Mouse (Mus musculus): ENCODE data around the gene Cib4. TPM values are rescaled to one million over a fixed set of nuclear protein-coding genes. Genes with fewer than 3 reads are reported as not detected.
A peak's percentile ranks its signal among the peaks of the same experiment; 100 is the strongest.

Gene Cib4
- total RNA-seq (2021) = 1.0 and 1.4 TPM in 2 replicates
- long read RNA-seq, experiment 1, partial matches to known transcripts = 1 of 6 reads
- long read RNA-seq, experiment 1, other reads (novel, unspliced or antisense) = 5 of 6 reads
- long read RNA-seq, experiment 2, partial matches to known transcripts = 0 of 1 reads
- long read RNA-seq, experiment 2, other reads (novel, unspliced or antisense) = 1 of 1 reads

DNA sequence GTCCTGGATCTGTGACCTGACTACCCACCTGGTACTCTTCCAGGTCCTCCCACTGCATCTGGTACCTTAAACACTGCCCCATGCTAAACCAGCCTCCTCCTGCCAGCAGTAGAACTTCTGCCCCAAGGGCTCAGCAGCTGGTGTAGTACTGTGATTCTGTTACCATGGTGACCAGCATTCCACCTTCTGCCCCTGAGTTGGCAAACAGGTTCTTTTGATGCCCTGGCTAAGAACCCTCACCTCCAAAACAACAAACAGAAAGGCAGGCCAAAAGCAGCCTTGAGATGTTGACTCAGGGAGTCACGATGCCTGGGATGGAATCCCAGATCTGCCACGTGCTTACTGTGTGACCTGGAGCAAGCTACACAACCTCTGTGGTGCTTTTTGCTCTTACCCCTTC lies at the start of gene Cib4:
Gene Cib4 (minus strand): TSS at position 139 of the 400 bp plus-strand sequence.
- peak; percentile 63 for DNase-seq

- DNase-seq = peak; percentile 50
These were observed 49.4 kb upstream of the Cib4 start for GRCm38 (mm10) chr5:30594953-30595560.

- DNase-seq = peak; percentile 81
These were observed 48.3 kb upstream of the Cib4 start for GRCm38 (mm10) chr5:30593811-30594504.

GRCm38 (mm10) chr5:30593360-30593759 lies 47.7 kb upstream of the Cib4 start:
- DNase-seq = no peak

DNA sequence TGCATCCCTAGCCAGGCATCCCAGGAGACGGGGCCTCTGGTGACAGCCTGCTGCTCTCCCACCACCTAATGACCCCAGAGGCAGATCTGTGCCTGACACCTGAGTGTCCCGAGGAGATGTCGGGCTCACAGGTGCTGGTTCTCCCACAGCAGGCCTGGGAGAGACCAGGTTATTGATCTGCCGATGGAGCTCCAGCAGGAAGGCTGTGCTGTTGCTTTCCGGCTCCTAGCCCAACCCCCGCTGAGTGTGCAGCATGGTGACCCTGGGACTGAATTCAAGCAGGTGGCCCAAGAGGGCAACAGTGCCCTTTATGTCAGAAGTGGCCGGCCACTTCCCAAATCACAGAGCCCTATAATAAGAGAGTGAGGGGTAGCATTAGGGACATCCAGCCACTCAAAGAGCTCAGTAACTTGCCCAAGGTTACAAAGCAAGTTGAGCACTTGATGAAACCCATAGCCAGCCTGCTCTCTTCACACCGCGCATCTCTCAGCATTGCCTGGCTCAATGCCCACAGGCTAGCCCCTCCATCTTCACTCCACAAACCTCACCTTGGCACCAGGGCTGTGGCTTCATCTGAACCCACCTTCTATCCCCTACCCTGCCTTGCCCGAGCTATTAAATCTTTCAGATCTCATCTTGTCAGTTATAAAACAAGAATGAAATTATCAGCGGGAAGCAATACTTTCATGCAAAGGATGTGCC lies 46.8 kb upstream of the Cib4 start:
- DNase-seq = peak; percentile 82

GRCm38 (mm10) chr5:30591786-30592185 lies 46.1 kb upstream of the Cib4 start:
- no peak for DNase-seq

DNA sequence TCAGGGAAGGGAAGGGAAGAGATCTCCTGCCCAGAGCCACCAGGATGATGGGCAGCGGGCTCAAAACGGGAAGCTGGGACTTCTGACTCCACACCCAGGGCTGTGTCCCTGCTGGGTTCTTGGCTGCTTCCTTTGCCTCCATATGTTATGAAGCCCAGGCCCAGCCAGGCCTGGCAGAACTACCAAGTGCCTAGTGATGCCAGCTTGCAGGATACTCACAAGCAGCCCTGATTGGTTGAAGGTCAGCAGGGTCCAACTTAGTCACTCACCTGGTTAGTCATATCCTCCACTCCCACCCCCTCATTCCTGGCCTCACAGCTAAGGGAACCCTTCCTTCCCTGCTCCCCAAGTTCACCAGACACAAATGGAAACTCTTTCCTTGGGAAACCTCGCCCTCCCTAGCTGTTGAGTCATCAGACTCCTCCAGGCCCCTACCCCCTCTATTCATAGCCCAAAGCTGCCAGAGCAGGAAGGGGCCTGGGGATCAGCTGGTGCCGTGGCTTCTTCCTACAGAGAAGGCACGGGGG lies 45.6 kb upstream of the Cib4 start:
- peak; percentile 71 for DNase-seq

GRCm38 (mm10) chr5:30590231-30590630 lies 44.6 kb upstream of the Cib4 start:
- peak; percentile 18 for DNase-seq

DNA sequence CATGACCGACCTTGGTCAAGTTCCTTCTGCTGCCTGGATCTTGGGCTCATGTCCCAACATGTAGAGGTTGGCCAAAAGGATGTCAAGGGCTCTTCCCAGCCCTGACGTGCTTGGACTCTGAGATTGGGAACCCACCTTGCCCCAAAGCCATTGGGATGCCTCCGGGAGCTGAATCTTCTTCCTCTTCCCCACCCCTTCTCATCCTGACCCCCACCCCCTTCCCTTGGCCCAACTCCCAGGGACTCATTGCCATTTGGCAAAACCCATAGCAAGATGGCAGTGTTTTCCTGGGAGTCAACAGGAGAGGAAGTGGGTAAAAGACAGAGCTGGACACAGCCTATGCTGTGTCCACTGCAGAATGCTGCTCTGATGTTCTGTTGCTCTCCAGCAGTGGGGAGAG lies 43.9 kb upstream of the Cib4 start:
- peak; percentile 85 for DNase-seq

DNA sequence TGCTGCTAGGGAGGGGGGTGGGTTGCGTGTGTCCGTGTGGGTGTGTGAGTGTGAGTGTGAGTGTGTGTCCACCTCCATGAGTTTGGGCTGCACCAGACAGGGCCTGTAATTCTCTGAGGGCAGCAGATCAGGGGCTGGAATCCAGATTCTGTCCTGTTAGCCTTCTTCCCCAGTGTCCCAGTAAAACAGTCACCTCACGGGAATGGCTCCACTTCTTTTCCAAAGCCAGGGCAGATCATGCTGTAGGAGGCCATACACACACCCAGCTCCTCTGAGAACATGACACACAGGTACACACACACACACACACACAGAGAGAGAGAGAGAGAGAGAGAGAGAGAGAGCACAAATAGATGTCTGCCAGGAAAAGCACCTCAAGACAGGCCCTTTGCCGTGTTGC lies 43.4 kb upstream of the Cib4 start:
- no peak for DNase-seq

- DNase-seq = peak; percentile 82
These were observed 42.8 kb upstream of the Cib4 start for GRCm38 (mm10) chr5:30588301-30588968.

DNA sequence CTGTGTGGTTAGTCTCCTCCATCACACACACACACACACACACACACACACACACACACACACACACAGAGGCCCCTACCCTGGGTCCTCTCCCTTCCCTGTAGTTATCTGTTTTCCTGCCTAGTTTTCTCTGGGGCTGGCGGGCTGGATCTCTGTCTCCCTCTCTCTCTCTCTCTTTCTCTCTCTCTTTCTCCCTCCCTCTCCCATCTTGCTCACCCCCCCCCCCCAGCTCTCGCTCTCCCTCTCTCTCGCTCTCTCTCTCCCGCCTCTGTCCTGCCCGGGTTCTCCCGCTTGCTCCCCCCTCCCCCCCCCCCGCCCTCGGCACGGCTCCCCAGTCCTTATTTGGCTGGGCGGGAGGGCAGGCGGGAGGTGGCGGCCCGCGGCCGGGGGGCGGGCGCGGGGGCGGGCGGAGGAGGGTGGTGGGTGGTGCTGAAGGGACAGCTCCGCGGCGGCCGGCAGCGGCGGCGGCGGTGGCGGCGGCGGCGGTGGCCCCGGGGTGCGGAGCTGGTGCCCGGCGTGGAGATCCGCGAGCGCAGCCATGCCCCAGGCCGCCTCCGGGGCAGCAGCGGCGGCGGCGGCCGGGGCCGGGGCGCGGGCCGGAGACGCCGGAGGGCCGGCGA lies 42.2 kb upstream of the Cib4 start, which contains the start of gene Kcnk3:
Gene Kcnk3 (plus strand): TSS at position 490 of the 620 bp plus-strand sequence.
- DNase-seq = peak; percentile 94

GRCm38 (mm10) chr5:30587101-30587500 lies 41.5 kb upstream of the Cib4 start:
- DNase-seq = peak; percentile 74

GRCm38 (mm10) chr5:30586616-30587015 lies 41.0 kb upstream of the Cib4 start:
- peak; percentile 37 for DNase-seq

DNA sequence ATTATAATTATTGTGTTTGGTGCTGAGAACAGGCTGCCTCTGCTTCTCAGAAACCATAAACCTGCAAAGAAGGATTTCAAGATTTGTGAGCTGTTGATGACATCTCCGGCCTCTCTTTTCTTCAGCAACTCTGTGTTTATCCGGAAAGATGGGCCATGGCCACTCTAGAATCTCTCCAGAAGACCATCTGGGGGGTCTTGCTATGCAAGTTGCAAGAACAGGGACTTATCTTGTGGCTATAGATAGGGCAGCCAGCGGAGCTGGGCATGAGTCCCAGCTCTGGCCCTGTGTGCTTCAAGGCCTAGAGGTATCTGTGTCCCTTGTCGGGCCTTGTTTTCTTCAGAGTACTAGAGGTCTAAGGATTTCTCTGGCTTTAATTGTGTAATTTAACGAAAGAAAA lies 36.4 kb upstream of the Cib4 start:
- DNase-seq = peak; percentile 29

DNA sequence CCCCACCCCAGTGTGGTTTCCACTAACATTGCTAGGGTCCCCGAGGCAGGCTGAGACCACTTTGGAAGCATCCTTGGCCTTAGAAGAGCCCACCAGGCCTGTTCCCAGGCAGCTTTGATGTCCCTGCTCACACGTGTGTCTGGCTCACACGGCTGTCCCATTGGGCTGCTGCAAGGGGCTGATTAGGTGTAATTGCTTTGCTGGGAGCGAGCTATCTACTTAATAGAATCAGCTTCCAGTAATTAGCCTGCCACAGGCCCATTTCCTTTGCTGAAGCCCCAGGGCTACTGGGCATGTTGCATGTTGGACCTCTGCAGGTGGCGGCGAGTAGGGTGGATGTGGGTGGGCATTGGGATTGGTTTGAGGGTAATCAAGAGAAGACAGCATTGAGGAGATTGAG lies 35.1 kb upstream of the Cib4 start:
- DNase-seq = peak; percentile 41

DNA sequence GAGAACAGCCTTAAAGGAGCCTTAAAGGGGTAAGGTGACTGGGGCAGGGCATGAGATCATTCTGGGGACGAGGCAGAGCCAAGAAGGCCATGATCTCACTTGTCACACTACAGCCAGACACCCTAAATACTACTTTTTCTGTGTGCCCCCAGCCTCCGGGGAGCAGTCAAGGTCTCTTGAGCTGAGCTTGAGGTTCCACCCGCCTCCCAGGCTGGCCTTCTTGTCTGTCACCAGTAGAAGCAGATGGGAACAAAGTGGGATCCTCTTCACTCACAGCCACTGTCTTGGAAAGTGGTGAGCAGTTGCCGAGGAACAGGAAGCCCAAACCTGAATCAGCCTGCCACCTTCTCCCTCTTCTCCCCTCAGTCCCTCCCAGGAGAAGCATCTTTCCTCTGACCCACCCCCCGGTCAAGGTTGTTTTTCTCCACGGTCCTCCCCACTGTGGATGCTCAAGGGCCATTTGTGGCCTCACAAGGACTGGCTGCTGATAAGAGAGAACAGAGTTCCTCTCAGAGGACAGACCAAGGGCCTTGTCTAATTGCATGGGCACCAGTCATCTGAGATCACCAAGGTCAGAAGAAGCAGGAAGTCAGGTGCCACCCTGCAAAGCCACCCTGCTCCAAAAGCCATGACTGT lies 32.9 kb upstream of the Cib4 start:
- peak; percentile 82 for DNase-seq

DNA sequence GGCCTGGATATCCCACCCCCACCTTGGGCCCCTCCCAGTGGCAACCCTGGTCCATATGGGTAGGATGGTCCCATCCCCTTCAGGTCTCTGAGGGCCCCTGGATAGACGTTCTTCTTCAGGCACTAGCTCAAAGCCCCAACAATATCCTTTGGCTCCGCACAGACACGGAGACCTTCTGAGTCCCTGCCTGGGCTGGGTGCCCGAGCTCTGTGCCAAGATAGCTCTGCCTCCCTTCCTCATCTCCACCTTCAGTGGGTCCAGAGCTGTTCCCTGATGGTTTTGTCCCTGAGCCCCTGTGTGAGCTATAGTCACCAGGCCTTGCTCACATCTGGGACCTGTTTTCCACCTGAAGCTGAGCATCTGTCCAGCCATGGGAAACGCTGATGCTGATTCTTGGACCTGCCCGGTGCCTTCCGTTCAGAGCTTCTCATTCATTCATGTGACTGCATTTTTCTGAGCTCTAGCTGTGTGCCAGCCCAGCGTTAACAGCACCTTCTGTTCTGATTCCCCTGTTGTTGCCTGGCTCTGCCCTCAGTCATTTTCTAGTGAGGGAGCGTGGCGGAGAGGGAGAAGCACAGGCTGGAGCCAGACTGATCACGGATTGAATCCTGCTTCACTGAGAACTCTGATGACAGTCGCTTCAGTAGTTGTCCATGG lies 32.1 kb upstream of the Cib4 start:
- peak; percentile 83 for DNase-seq

GRCm38 (mm10) chr5:30577251-30577650 lies 31.6 kb upstream of the Cib4 start:
- DNase-seq = peak; percentile 37

DNA sequence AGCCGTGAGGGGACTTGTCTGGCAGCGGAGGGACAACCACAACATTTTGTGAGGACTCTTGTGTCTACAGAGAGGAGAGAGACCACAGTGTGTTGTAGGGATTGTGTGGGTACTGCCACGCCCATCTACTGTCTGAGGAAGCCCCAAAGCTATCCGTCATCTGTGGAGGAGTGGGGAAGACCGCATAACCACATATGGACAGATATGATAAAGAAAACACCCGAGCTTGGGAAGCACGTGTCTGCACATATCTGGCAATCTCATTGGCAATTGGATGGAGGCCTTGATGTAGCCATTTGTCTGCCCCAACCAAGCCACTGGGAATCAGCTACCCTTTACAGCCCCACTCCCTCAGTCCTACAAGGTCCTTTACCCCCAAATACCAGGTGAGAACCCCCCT lies 30.6 kb upstream of the Cib4 start:
- DNase-seq = no peak

DNA sequence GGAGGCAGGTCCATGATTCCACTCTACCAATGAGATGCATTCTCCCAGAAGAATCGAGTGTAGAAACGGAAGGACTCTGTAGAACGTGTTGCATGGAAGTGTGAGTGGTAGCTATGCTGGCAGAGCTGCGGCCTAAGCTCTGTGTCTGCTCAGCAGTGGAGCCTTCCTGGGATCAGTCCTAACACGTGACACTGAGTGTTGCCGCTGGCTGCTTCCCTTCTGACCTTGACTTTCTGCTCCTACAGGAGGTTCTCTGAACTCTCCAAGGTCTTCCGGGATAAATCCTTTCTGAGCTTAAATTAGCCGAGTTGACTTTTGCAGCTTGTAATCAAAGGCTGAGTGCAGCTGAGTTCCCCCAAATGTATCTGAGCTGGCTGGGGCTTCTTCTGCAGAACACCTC lies 28.7 kb upstream of the Cib4 start:
- peak; percentile 73 for DNase-seq

Measured in adrenal gland, postnatal 14 days (tissue).